Mouse (Mus musculus) ES-Bruce4 (cell line): ENCODE data around the gene Adcy4.

Experiments used
- CTCF ChIP-seq: IDR thresholded peaks from one replicate; pipeline ENCODE4 v1.8.1; 2011; ENCODE audit warnings: low read depth, low read length
- POLR2A ChIP-seq: IDR thresholded peaks from one replicate; pipeline ENCODE4 v1.8.1; 2011; ENCODE audit warnings: low read length; ENCODE audit not compliant: insufficient read depth

- TF ChIP-seq CTCF (no peak), POLR2A (no peak)
These were observed 36.7 kb upstream of the Adcy4 start for GRCm38 (mm10) chr14:55820576-55820975.
